Mouse (Mus musculus): ENCODE data around the gene Pdk3. TPM values are rescaled to one million over a fixed set of nuclear protein-coding genes. Genes with fewer than 3 reads are reported as not detected.

Gene Pdk3
- 10 to 100 TPM; 30.7 to 60.4 TPM for total RNA-seq (2023)

GRCm38 (mm10) chrX:93831561-93832336, at the start of gene Pdk3:
Pdk3 (minus strand) TSS chrX:93832201.

Other genes starting within 250 kb of the Pdk3 start
- gene Pola1, start 200.0 kb downstream of the Pdk3 start, total RNA-seq (2023), result 10 to 100 TPM; 26.5 to 28.4 TPM
- 1 to 10 TPM; 1.3 to 4.5 TPM for gene Pcyt1b, start 177.3 kb downstream of the Pdk3 start, total RNA-seq (2023)
- gene AU015836, start 136.5 kb upstream of the Pdk3 start, total RNA-seq (2023), result not detected

All from neutrophil, adult 83 days (primary cell).